In genomic region chr10:99467319-99467842, GRCm38 (mm10) we compare ENCODE assay signal across 9 mouse cellular contexts.
DNase-seq lines count a peak whose midpoint lies in the region; ATAC-seq lines count a peak whose summit lies in the region.
"Had no signal": no experiment of that assay in that cellular context is flagged by ENCODE, and none has a peak within 500 bp of the region (broad histone marks: within the 10 kb centered on the region; RNA-seq: fewer than 3 reads in every experiment).

No protein-coding gene starts in this region.

- ATAC-seq in megakaryocyte progenitor cell, adult 5-6 weeks (replicated peaks; ENCODE audit: poor library complexity), result peak; percentile 73
- ATAC-seq: hindbrain, postnatal 0 days had no signal

- DNase-seq in adrenal gland, postnatal 14 days, result peak; percentile 15
- DNase-seq in adrenal gland, adult 18-20 months (ENCODE audit: low spot score in 2 of 2), result no peak
- DNase-seq in heart, adult 8-10 months (ENCODE audit: low spot score), result peak; percentile 69
- peak; percentile 25 for DNase-seq in kidney, postnatal 10 days
- no peak for DNase-seq in cerebellum, adult 9-10 months
- DNase-seq in urinary bladder, postnatal 25 days (ENCODE audit: low spot score), result no peak
- DNase-seq in gastrocnemius, postnatal 14 days, result no peak

- intact Hi-C loops in gastrocnemius, postnatal 14 days (cut with DNase I; ENCODE audit: low total_unique reads), result no loop called here

Comparison
In these comparisons a context has a peak if more than half of its experiments do, and no peak if none do; other contexts are left out.
1. DNase-seq: peak in adrenal gland, postnatal 14 days (single experiment), heart, adult 8-10 months (single experiment) and kidney, postnatal 10 days (single experiment); none in adrenal gland, adult 18-20 months (0 of 2), cerebellum, adult 9-10 months (single experiment), urinary bladder, postnatal 25 days (single experiment) and gastrocnemius, postnatal 14 days (single experiment).